In genomic region chr3:85833627-85834026, GRCm38 (mm10) we compare ENCODE assay signal across 17 mouse cellular contexts. TPM values are rescaled to one million over a fixed set of nuclear protein-coding genes. Genes with fewer than 3 reads are reported as not detected.
"Had no signal": no experiment of that assay in that cellular context is flagged by ENCODE, and none has a peak within 500 bp of the region (broad histone marks: within the 10 kb centered on the region; RNA-seq: fewer than 3 reads in every experiment).

No protein-coding gene starts in this region.

- H3K9ac ChIP-seq: lung, embryonic 14.5 days; midbrain, embryonic 12.5 days; neural tube, embryonic 12.5 days had no signal

- H3K27me3 ChIP-seq: midbrain, embryonic 12.5 days; neural tube, embryonic 12.5 days had no signal

- ATAC-seq: midbrain, embryonic 16.5 days had no signal

- H3K36me3 ChIP-seq: midbrain, embryonic 10.5 days; midbrain, embryonic 12.5 days; neural tube, embryonic 12.5 days had no signal

- DNase-seq: lung, adult 18-20 months; lung, embryonic 14.5 days; lung, postnatal 10 days; lung, postnatal 4 days; midbrain, embryonic 14.5 days; right cerebral cortex, postnatal 14 days; spleen, adult 18-20 months; thymus, adult 18-20 months; thymus, postnatal 14 days; thymus, postnatal 36 days had no signal

- H3K27ac ChIP-seq: midbrain, embryonic 10.5 days; midbrain, embryonic 12.5 days; neural tube, embryonic 12.5 days had no signal

- H3K4me3 ChIP-seq: midbrain, embryonic 10.5 days; midbrain, embryonic 12.5 days; neural tube, embryonic 12.5 days had no signal

- H3K9me3 ChIP-seq: midbrain, embryonic 10.5 days; midbrain, embryonic 12.5 days; neural tube, embryonic 12.5 days had no signal

- H3K4me2 ChIP-seq: lung, embryonic 14.5 days; midbrain, embryonic 12.5 days; neural tube, embryonic 12.5 days had no signal

RNA-seq across cellular contexts. Expression of gene Fam160a1, which starts 16.5 kb away (rescaled TPM):
- total RNA-seq: megakaryocyte, adult 5-6 weeks; megakaryocyte-erythroid progenitor cell, adult 5-6 weeks had no signal

RNA-seq across cellular contexts. Expression of gene Glt28d2, which starts 53.7 kb away (rescaled TPM):
- total RNA-seq: megakaryocyte, adult 5-6 weeks had no signal
- polyA plus RNA-seq: midbrain, embryonic 10.5 days had no signal

RNA-seq across cellular contexts. Expression of gene Gm37240, which starts 53.7 kb away (rescaled TPM):
- total RNA-seq: megakaryocyte-erythroid progenitor cell, adult 5-6 weeks had no signal
- polyA plus RNA-seq: neural tube, embryonic 14.5 days had no signal
